Mouse (Mus musculus): ENCODE results near the gene Slc5a6. TPM values are rescaled to one million over a fixed set of nuclear protein-coding genes. Genes with fewer than 3 reads are reported as not detected.
A peak's percentile ranks its signal among the peaks of the same experiment; 100 is the strongest.
"Not testable (repeated sequence)": the region's sequence is repeated elsewhere in the genome, so short reads cannot be mapped to it uniquely, and the experiment has no call there.

Gene Slc5a6
- polyA plus RNA-seq, 1 experiment from 2014 or later: 10.9 TPM

- H3K4me1 ChIP-seq (ENCODE audit: control insufficient read depth, insufficient read depth, low read length): no peaks in the 10 kb centered on the region; the same call in 1 of the 2 replicates
- H3K36me3 ChIP-seq (ENCODE audit: control insufficient read depth, insufficient read depth, low read length): no peaks in the 10 kb centered on the region
- H3K9me3 ChIP-seq (ENCODE audit: control insufficient read depth, low read length): no peaks in the 10 kb centered on the region
- no peak overlapping the region for H3K9ac ChIP-seq (ENCODE audit: low read depth, low read length)
- no peak overlapping the region for H3K4me2 ChIP-seq (replicated peaks; ENCODE audit: low read depth, low read length)
- no peak overlapping the region for H3K27ac ChIP-seq (ENCODE audit: low read depth, low read length)
- WGBS: 63% methylated on average over 1 of the region's 1 CpGs
- no peak overlapping the region for H3K4me3 ChIP-seq (ENCODE audit: low read length)
- H3K27me3 ChIP-seq (ENCODE audit: control insufficient read depth, insufficient read depth, low read length): no peaks in the 10 kb centered on the region
- no peak for ATAC-seq (ENCODE audit: low FRiP score, low TSS enrichment)
Measured at GRCm38 (mm10) chr5:31022690-31023089, 26.0 kb downstream of the Slc5a6 start.

DNA sequence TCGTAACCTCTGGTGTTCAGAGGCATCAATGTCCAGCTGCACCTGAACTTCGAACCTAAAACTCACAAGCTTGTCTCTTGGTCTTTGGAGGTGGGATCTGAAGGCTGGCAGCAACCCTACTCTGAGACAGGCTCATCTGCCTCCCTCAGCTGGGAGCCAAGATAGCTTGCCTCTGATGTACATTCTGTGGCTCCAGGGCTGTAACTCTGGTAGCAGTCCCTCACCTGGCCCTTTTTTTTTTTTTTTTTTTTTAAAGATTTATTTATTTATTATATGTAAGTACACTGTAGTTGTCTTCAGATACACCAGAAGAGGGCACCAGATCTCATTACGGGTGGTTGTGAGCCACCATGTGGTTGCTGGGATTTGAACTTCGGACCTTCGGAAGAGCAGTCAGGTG lies 26.9 kb downstream of the Slc5a6 start:
- H3K4me2 ChIP-seq (replicated peaks; ENCODE audit: low read depth, low read length); ATAC-seq (ENCODE audit: low FRiP score, low TSS enrichment); H3K27ac ChIP-seq (ENCODE audit: low read depth, low read length); H3K9ac ChIP-seq (ENCODE audit: low read depth, low read length); H3K9me3 ChIP-seq (ENCODE audit: control insufficient read depth, low read length); H3K36me3 ChIP-seq (ENCODE audit: control insufficient read depth, insufficient read depth, low read length); H3K4me3 ChIP-seq (ENCODE audit: low read length); H3K27me3 ChIP-seq (ENCODE audit: control insufficient read depth, insufficient read depth, low read length); H3K4me1 ChIP-seq (ENCODE audit: control insufficient read depth, insufficient read depth, low read length): not testable (repeated sequence)
- 95% methylated on average over 4 of the region's 5 CpGs for WGBS

GRCm38 (mm10) chr5:31015913-31016312 lies 32.8 kb downstream of the Slc5a6 start:
- H3K36me3 ChIP-seq (ENCODE audit: control insufficient read depth, insufficient read depth, low read length): no peaks in the 10 kb centered on the region
- ATAC-seq (ENCODE audit: low FRiP score, low TSS enrichment): no peak
- WGBS: 69% methylated on average over 2 of the region's 2 CpGs
- no peaks in the 10 kb centered on the region for H3K4me1 ChIP-seq (ENCODE audit: control insufficient read depth, insufficient read depth, low read length)
- H3K27me3 ChIP-seq (ENCODE audit: control insufficient read depth, insufficient read depth, low read length): no peaks in the 10 kb centered on the region
- H3K27ac ChIP-seq (ENCODE audit: low read depth, low read length): no peak overlapping the region
- H3K9me3 ChIP-seq (ENCODE audit: control insufficient read depth, low read length): no peaks in the 10 kb centered on the region
- H3K9ac ChIP-seq (ENCODE audit: low read depth, low read length): no peak overlapping the region
- no peak overlapping the region for H3K4me3 ChIP-seq (ENCODE audit: low read length)
- H3K4me2 ChIP-seq (replicated peaks; ENCODE audit: low read depth, low read length): no peak overlapping the region

- Histone ChIP-seq H3K9ac (ENCODE audit: low read depth, low read length) (no peak overlapping the region), H3K4me3 (ENCODE audit: low read length) (no peak overlapping the region), H3K36me3 (ENCODE audit: control insufficient read depth, insufficient read depth, low read length) (no peaks in the 10 kb centered on the region), H3K9me3 (ENCODE audit: control insufficient read depth, low read length) (no peaks in the 10 kb centered on the region), H3K4me2 (replicated peaks; ENCODE audit: low read depth, low read length) (no peak overlapping the region), H3K27me3 (ENCODE audit: control insufficient read depth, insufficient read depth, low read length) (no peaks in the 10 kb centered on the region), H3K4me1 (ENCODE audit: control insufficient read depth, insufficient read depth, low read length) (no peaks in the 10 kb centered on the region), H3K27ac (ENCODE audit: low read depth, low read length) (no peak overlapping the region)
- 63% methylated on average over 3 of the region's 3 CpGs for WGBS
- no peak for ATAC-seq (ENCODE audit: low FRiP score, low TSS enrichment)
Measured at GRCm38 (mm10) chr5:31012737-31013136, 36.0 kb downstream of the Slc5a6 start.

DNA sequence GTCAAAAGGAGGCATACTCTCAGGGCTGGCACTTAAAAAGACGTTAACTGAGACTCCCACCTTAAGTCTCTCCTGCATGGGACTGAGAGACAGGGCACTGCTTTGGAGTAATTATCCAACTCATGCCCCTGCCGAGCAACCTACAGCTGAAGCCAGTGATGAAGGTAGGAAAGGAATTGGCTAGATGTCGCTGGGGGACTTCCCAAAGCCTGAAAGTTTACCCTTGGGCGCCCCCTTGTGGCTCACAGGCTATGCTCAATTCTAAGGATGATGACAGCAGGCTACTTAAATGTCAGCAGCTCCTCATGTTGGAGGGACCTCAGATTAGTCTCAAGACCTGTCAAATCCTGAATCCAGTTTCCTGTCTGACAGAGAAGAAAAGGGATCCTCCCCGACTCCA lies 44.5 kb downstream of the Slc5a6 start:
- ATAC-seq (ENCODE audit: low FRiP score, low TSS enrichment): peak; percentile 76
- no peak overlapping the region for H3K4me3 ChIP-seq (ENCODE audit: low read length)
- WGBS: 6% methylated on average over 5 of the region's 5 CpGs
- H3K36me3 ChIP-seq (ENCODE audit: control insufficient read depth, insufficient read depth, low read length): no peaks in the 10 kb centered on the region
- no peak overlapping the region for H3K27ac ChIP-seq (ENCODE audit: low read depth, low read length)
- H3K9ac ChIP-seq (ENCODE audit: low read depth, low read length): no peak overlapping the region
- H3K4me1 ChIP-seq (ENCODE audit: control insufficient read depth, insufficient read depth, low read length): no peaks in the 10 kb centered on the region
- H3K4me2 ChIP-seq (replicated peaks; ENCODE audit: low read depth, low read length): no peak overlapping the region
- no peaks in the 10 kb centered on the region for H3K27me3 ChIP-seq (ENCODE audit: control insufficient read depth, insufficient read depth, low read length)
- no peaks in the 10 kb centered on the region for H3K9me3 ChIP-seq (ENCODE audit: control insufficient read depth, low read length)

GRCm38 (mm10) chr5:31001560-31001959 lies 47.2 kb downstream of the Slc5a6 start:
- no peak for ATAC-seq (ENCODE audit: low FRiP score, low TSS enrichment)
- 77% methylated on average over 4 of the region's 4 CpGs for WGBS
- no peaks in the 10 kb centered on the region; the same call in 1 of the 2 replicates for H3K27me3 ChIP-seq (ENCODE audit: control insufficient read depth, insufficient read depth, low read length)

DNA sequence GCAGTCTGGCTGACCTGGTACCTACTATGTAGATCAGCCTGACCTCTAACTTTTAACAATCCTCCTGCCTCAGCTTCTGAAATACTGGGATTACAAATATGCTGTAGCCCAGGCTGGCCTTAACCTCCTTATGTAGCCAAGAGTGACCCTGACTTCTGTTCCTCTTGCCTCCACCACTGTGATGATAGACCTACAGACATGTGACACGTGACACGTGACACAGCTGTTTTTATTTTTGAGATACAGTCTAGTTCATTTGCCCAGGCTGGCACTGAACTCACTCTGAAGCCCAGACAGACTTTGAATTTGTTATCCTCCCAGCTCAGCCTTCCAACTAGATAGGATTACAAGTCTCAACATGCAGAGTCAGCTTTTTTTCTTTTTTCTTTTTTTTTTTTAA lies 47.7 kb downstream of the Slc5a6 start:
- no peak for ATAC-seq (ENCODE audit: low FRiP score, low TSS enrichment)

More at GRCm38 (mm10) chr5:31001560-31001959, 47.2 kb downstream of the Slc5a6 start:
- no peak overlapping the region for H3K9ac ChIP-seq (ENCODE audit: low read depth, low read length)
- no peak overlapping the region for H3K4me3 ChIP-seq (ENCODE audit: low read length)
- H3K4me2 ChIP-seq (replicated peaks; ENCODE audit: low read depth, low read length): no peak overlapping the region
- H3K9me3 ChIP-seq (ENCODE audit: control insufficient read depth, low read length): no peaks in the 10 kb centered on the region
- no peaks in the 10 kb centered on the region for H3K36me3 ChIP-seq (ENCODE audit: control insufficient read depth, insufficient read depth, low read length)
- no peaks in the 10 kb centered on the region for H3K4me1 ChIP-seq (ENCODE audit: control insufficient read depth, insufficient read depth, low read length)
- no peak overlapping the region for H3K27ac ChIP-seq (ENCODE audit: low read depth, low read length)

GRCm38 (mm10) chr5:31000122-31000521 lies 48.6 kb downstream of the Slc5a6 start:
- H3K4me2 ChIP-seq (replicated peaks; ENCODE audit: low read depth, low read length): no peak overlapping the region
- H3K4me3 ChIP-seq (ENCODE audit: low read length): no peak overlapping the region
- no peaks in the 10 kb centered on the region; the same call in 1 of the 2 replicates for H3K27me3 ChIP-seq (ENCODE audit: control insufficient read depth, insufficient read depth, low read length)
- no peaks in the 10 kb centered on the region for H3K36me3 ChIP-seq (ENCODE audit: control insufficient read depth, insufficient read depth, low read length)
- ATAC-seq (ENCODE audit: low FRiP score, low TSS enrichment): no peak
- WGBS: 66% methylated on average over 7 of the region's 7 CpGs
- H3K9me3 ChIP-seq (ENCODE audit: control insufficient read depth, low read length): no peaks in the 10 kb centered on the region
- no peak overlapping the region for H3K27ac ChIP-seq (ENCODE audit: low read depth, low read length)
- H3K9ac ChIP-seq (ENCODE audit: low read depth, low read length): no peak overlapping the region
- no peaks in the 10 kb centered on the region for H3K4me1 ChIP-seq (ENCODE audit: control insufficient read depth, insufficient read depth, low read length)

More for the DNA sequence above, 47.7 kb downstream of the Slc5a6 start:
- no peaks in the 10 kb centered on the region for H3K9me3 ChIP-seq (ENCODE audit: control insufficient read depth, low read length)
- H3K27ac ChIP-seq (ENCODE audit: low read depth, low read length): no peak overlapping the region
- H3K27me3 ChIP-seq (ENCODE audit: control insufficient read depth, insufficient read depth, low read length): no peaks in the 10 kb centered on the region; the same call in 1 of the 2 replicates
- no peaks in the 10 kb centered on the region for H3K36me3 ChIP-seq (ENCODE audit: control insufficient read depth, insufficient read depth, low read length)
- WGBS: 80% methylated on average over 2 of the region's 2 CpGs
- no peaks in the 10 kb centered on the region for H3K4me1 ChIP-seq (ENCODE audit: control insufficient read depth, insufficient read depth, low read length)
- no peak overlapping the region for H3K4me3 ChIP-seq (ENCODE audit: low read length)
- H3K4me2 ChIP-seq (replicated peaks; ENCODE audit: low read depth, low read length): no peak overlapping the region
- no peak overlapping the region for H3K9ac ChIP-seq (ENCODE audit: low read depth, low read length)

GRCm38 (mm10) chr5:30999324-30999723 lies 49.4 kb downstream of the Slc5a6 start:
- Histone ChIP-seq H3K9ac (ENCODE audit: low read depth, low read length) (no peak overlapping the region), H3K27ac (ENCODE audit: low read depth, low read length) (no peak overlapping the region), H3K4me3 (ENCODE audit: low read length) (no peak overlapping the region), H3K27me3 (ENCODE audit: control insufficient read depth, insufficient read depth, low read length) (no peaks in the 10 kb centered on the region; the same call in 1 of the 2 replicates), H3K36me3 (ENCODE audit: control insufficient read depth, insufficient read depth, low read length) (no peaks in the 10 kb centered on the region), H3K4me2 (replicated peaks; ENCODE audit: low read depth, low read length) (no peak overlapping the region), H3K4me1 (ENCODE audit: control insufficient read depth, insufficient read depth, low read length) (no peaks in the 10 kb centered on the region), H3K9me3 (ENCODE audit: control insufficient read depth, low read length) (no peaks in the 10 kb centered on the region)
- no peak for ATAC-seq (ENCODE audit: low FRiP score, low TSS enrichment)
- 81% methylated on average over 5 of the region's 5 CpGs for WGBS
